Mouse (Mus musculus): ENCODE data around the gene Hnrnpa2b1. TPM values are rescaled to one million over a fixed set of nuclear protein-coding genes. Genes with fewer than 3 reads are reported as not detected.

The Hnrnpa2b1 gene
- total RNA-seq, 2 experiments from 2014 or later, result 284 to 312 TPM

GRCm38 (mm10) chr6:51471782-51472181, 2.1 kb upstream of the Hnrnpa2b1 start:
- intact Hi-C loops (cut with DNase I), result no loop called here
- DNase-seq, result no peak

- intact Hi-C loops (cut with DNase I), result no loop called here
Observed at GRCm38 (mm10) chr6:51471179-51471505, 1.4 kb upstream of the Hnrnpa2b1 start.

GRCm38 (mm10) chr6:51470311-51471178, 851 bp upstream of the Hnrnpa2b1 start, which contains the start of gene Cbx3:
TSS of gene Cbx3 (plus strand) at chr6:51470360.
- intact Hi-C loops (cut with DNase I), result no loop called here

More at GRCm38 (mm10) chr6:51471179-51471505, 1.4 kb upstream of the Hnrnpa2b1 start:
- DNase-seq, result no peak

GRCm38 (mm10) chr6:51468891-51469561, 668 bp downstream of the Hnrnpa2b1 start:
- peak; percentile 62 to 78 for DNase-seq
- intact Hi-C loops (cut with DNase I), result loop anchor here (5.0 kb wide), 1 partner anchor 753 kb away; the partner anchor contains the start of gene Hoxa7

More at GRCm38 (mm10) chr6:51470311-51471178, 851 bp upstream of the Hnrnpa2b1 start, which contains the start of gene Cbx3:
- DNase-seq, result peak; percentile 70 to 81

GRCm38 (mm10) chr6:51467649-51468048, 2.0 kb downstream of the Hnrnpa2b1 start:
- DNase-seq, result no peak
- intact Hi-C loops (cut with DNase I), result loop anchor here (5.0 kb wide), 1 partner anchor 755 kb away; the partner anchor contains the start of gene Hoxa7

GRCm38 (mm10) chr6:51460363-51460762, 9.3 kb downstream of the Hnrnpa2b1 start:
- no peak for DNase-seq

GRCm38 (mm10) chr6:51460021-51460360, 9.7 kb downstream of the Hnrnpa2b1 start:
- no peak for DNase-seq
- intact Hi-C loops (cut with DNase I), result no loop called here

More at GRCm38 (mm10) chr6:51460363-51460762, 9.3 kb downstream of the Hnrnpa2b1 start:
- intact Hi-C loops (cut with DNase I), result no loop called here

GRCm38 (mm10) chr6:51459313-51460020, 10.2 kb downstream of the Hnrnpa2b1 start:
- intact Hi-C loops (cut with DNase I), result no loop called here
- no peak for DNase-seq

GRCm38 (mm10) chr6:51458925-51459312, 10.8 kb downstream of the Hnrnpa2b1 start:
- no peak for DNase-seq
- intact Hi-C loops (cut with DNase I), result no loop called here

- no peak for DNase-seq
- intact Hi-C loops (cut with DNase I), result no loop called here
Observed at GRCm38 (mm10) chr6:51457770-51458387, 11.8 kb downstream of the Hnrnpa2b1 start.

- intact Hi-C loops (cut with DNase I), result no loop called here
Observed at GRCm38 (mm10) chr6:51457283-51457682, 12.4 kb downstream of the Hnrnpa2b1 start.

GRCm38 (mm10) chr6:51456198-51456597, 13.5 kb downstream of the Hnrnpa2b1 start:
- intact Hi-C loops (cut with DNase I), result no loop called here
- DNase-seq, result no peak

More at GRCm38 (mm10) chr6:51457283-51457682, 12.4 kb downstream of the Hnrnpa2b1 start:
- no peak for DNase-seq

- no peak for DNase-seq
- intact Hi-C loops (cut with DNase I), result no loop called here
Observed at GRCm38 (mm10) chr6:51454949-51455348, 14.7 kb downstream of the Hnrnpa2b1 start.

GRCm38 (mm10) chr6:51452927-51453503, 16.7 kb downstream of the Hnrnpa2b1 start:
- no peak for DNase-seq
- intact Hi-C loops (cut with DNase I), result no loop called here

GRCm38 (mm10) chr6:51442191-51442835, 27.4 kb downstream of the Hnrnpa2b1 start:
- no peak for DNase-seq
- intact Hi-C loops (cut with DNase I), result no loop called here

- DNase-seq, result no peak
- intact Hi-C loops (cut with DNase I), result no loop called here
Observed at GRCm38 (mm10) chr6:51438826-51439330, 30.8 kb downstream of the Hnrnpa2b1 start.

- intact Hi-C loops (cut with DNase I), result no loop called here
- no peak for DNase-seq
Observed at GRCm38 (mm10) chr6:51437665-51438064, 32.0 kb downstream of the Hnrnpa2b1 start.

- no peak for DNase-seq
- intact Hi-C loops (cut with DNase I), result no loop called here
Observed at GRCm38 (mm10) chr6:51434270-51434669, 35.4 kb downstream of the Hnrnpa2b1 start.

All from gastrocnemius, postnatal 36 days (tissue).